Mouse (Mus musculus): Measurements from ENCODE around the gene Higd1a. TPM values are rescaled to one million over a fixed set of nuclear protein-coding genes. Genes with fewer than 3 reads are reported as not detected.
A peak's percentile ranks its signal among the peaks of the same experiment; 100 is the strongest.

The Higd1a gene
- polyA plus RNA-seq, 1 experiment from 2014 or later = 154 TPM

DNA sequence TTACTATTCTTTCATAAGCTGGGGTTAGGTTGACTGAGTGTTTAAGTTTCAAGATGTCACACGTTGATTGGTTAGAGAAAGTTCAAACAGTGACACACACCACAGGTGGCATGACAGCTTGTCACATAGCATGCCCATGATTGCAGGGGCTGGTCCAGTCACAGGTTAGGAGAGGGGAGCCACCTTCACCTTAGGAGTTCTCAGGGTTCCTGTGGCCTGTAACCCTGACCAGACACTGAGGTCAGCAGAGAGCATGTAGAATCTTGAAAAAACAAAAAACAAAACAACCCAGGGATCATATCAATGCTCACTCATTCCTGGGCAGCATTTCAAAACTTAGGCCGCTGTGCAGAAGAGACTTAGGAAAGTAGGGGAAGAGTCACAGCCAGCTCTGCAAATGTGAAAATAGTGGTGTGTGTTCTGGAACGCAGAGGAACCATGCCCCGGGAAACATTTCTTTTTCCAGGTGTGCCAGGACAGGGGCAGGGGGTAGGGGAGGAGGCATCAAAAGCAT, 31.8 kb upstream of the Higd1a start:
- Histone ChIP-seq H3K9me3 (replicated peaks; ENCODE audit: control insufficient read depth, low read length, poor library complexity, severe bottlenecking) (no peaks in the 10 kb centered on the region), H3K27me3 (ENCODE audit: control insufficient read depth, insufficient read depth, low read depth, low read length) (no peaks in the 10 kb centered on the region), H3K4me2 (ENCODE audit: low read length) (no peak overlapping the region), H3K27ac (ENCODE audit: low read length) (no peak overlapping the region), H3K9ac (ENCODE audit: low read depth, low read length) (no peak overlapping the region), H3K4me1 (ENCODE audit: control insufficient read depth, insufficient read depth, low read length) (no peaks in the 10 kb centered on the region), H3K4me3 (ENCODE audit: low read depth, low read length) (no peak overlapping the region), H3K36me3 (ENCODE audit: control insufficient read depth, insufficient read depth, low read length) (no peaks in the 10 kb centered on the region)
- WGBS = 79% methylated on average over 4 of the region's 4 CpGs
- ATAC-seq = no peak

DNA sequence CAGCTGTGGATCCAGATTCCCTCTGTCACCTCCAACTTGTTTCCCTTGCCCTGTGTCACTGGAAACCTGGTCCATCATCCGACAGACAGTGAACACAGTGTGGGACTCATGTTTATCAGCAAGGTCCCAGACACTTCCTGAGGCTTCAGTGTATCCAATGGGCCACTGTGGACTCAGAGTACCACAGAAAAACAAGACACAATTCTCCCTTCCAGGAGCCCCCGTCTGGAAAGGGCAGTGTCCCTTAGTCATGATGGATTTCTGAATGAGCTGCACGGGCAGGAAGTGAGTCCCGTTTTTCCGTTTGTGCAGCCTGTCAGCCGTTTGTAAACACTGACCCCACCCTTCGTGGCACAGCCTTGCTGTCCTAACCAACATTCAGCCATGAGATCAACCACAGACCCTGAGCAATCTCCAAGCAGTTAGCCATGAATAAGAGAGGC, 23.9 kb upstream of the Higd1a start:
- WGBS = 76% methylated on average over 7 of the region's 7 CpGs
- ATAC-seq = no peak
- Histone ChIP-seq H3K4me3 (ENCODE audit: low read depth, low read length) (no peak overlapping the region), H3K27me3 (ENCODE audit: control insufficient read depth, insufficient read depth, low read depth, low read length) (no peaks in the 10 kb centered on the region), H3K9ac (ENCODE audit: low read depth, low read length) (no peak overlapping the region), H3K4me2 (ENCODE audit: low read length) (no peak overlapping the region), H3K36me3 (ENCODE audit: control insufficient read depth, insufficient read depth, low read length) (no peaks in the 10 kb centered on the region), H3K4me1 (ENCODE audit: control insufficient read depth, insufficient read depth, low read length) (no peaks in the 10 kb centered on the region), H3K27ac (ENCODE audit: low read length) (no peak overlapping the region), H3K9me3 (replicated peaks; ENCODE audit: control insufficient read depth, low read length, poor library complexity, severe bottlenecking) (no peaks in the 10 kb centered on the region)

DNA sequence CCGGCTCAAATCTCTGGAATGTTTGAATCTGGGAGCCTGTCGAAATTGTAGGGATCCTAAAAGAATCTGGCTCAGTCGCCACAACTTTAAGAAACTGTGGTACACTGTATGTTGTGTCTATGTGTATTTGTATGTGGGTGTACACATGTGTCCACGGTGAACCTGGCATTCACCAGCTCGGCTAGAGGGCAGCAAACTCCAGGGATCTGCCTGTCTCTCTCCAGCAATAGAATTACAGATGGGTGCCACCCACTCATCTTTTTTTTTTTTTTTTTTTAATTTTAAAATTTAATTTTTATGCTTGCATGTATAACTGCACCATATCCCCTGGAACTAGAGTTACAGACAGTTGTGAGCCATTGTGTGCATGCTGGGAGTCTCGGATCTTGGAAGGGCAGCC, 23.1 kb upstream of the Higd1a start:
- no peak overlapping the region for H3K4me2 ChIP-seq (ENCODE audit: low read length)
- no peaks in the 10 kb centered on the region for H3K9me3 ChIP-seq (replicated peaks; ENCODE audit: control insufficient read depth, low read length, poor library complexity, severe bottlenecking)
- no peaks in the 10 kb centered on the region for H3K36me3 ChIP-seq (ENCODE audit: control insufficient read depth, insufficient read depth, low read length)
- H3K27me3 ChIP-seq (ENCODE audit: control insufficient read depth, insufficient read depth, low read depth, low read length) = no peaks in the 10 kb centered on the region
- H3K9ac ChIP-seq (ENCODE audit: low read depth, low read length) = no peak overlapping the region
- 79% methylated on average over 6 of the region's 6 CpGs for WGBS
- H3K4me3 ChIP-seq (ENCODE audit: low read depth, low read length) = no peak overlapping the region
- ATAC-seq = no peak
- no peak overlapping the region for H3K27ac ChIP-seq (ENCODE audit: low read length)
- no peaks in the 10 kb centered on the region for H3K4me1 ChIP-seq (ENCODE audit: control insufficient read depth, insufficient read depth, low read length)

DNA sequence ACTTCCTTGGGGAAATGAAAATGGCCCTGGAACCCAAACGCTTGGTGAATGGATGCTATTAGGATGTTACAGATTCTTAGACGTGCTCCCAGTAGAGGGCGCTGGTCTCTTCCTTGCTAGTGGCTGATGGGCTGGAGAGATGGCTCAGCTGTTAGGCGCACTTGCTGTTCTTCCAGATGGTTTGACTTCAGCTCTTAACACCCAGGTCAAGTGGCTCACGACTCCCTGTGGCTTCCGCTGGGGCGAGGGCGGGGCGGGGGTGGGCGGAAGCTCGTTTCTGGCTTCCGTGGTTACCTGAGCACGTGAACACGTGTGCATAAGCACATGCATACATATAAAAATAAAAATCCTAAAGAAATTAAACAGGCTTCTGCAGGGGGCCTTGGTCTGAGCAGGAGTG, 22.7 kb upstream of the Higd1a start:
- no peak overlapping the region for H3K9ac ChIP-seq (ENCODE audit: low read depth, low read length)
- no peaks in the 10 kb centered on the region for H3K27me3 ChIP-seq (ENCODE audit: control insufficient read depth, insufficient read depth, low read depth, low read length)
- H3K9me3 ChIP-seq (replicated peaks; ENCODE audit: control insufficient read depth, low read length, poor library complexity, severe bottlenecking) = no peaks in the 10 kb centered on the region
- H3K4me2 ChIP-seq (ENCODE audit: low read length) = peak overlapping the region; percentile 30; the same call in 1 of the 2 replicates
- no peaks in the 10 kb centered on the region for H3K36me3 ChIP-seq (ENCODE audit: control insufficient read depth, insufficient read depth, low read length)
- H3K4me3 ChIP-seq (ENCODE audit: low read depth, low read length) = no peak overlapping the region
- WGBS = 24% methylated on average over 14 of the region's 14 CpGs
- ATAC-seq = no peak
- no peaks in the 10 kb centered on the region for H3K4me1 ChIP-seq (ENCODE audit: control insufficient read depth, insufficient read depth, low read length)
- H3K27ac ChIP-seq (ENCODE audit: low read length) = no peak overlapping the region

DNA sequence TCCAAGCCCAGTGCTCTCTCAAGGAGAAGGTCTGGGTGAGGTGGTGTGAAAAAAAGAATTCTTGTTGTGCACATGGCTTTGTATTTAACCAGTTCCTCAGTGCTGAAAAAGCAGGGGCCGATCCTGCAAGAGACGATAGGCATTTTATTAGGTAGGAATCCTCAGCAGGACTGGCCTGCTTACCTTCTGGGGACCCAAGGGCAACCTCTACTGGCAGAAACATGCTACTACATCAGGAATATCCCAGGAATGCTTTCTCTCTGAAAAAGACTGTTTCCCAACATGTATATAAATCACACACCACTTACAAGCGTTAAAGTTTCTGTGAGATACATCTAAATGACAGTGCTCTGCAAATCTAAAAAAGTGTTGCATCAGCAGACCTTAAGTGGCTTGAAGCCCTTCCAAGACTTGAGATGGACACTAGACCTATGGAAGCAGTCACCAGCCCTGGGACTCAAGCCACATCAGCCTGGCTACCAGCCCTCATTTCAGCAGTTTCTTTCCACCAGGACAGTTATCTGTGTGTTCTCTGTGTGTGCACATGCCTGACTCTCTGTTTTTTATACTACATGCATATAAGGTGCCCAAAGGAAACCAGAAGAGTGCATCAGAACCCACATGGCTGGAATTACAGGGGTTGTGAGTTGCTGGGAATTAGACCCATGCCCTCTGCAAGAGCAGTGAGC, 19.0 kb upstream of the Higd1a start:
- H3K9ac ChIP-seq (ENCODE audit: low read depth, low read length) = no peak overlapping the region
- H3K9me3 ChIP-seq (replicated peaks; ENCODE audit: control insufficient read depth, low read length, poor library complexity, severe bottlenecking) = no peaks in the 10 kb centered on the region
- no peaks in the 10 kb centered on the region for H3K36me3 ChIP-seq (ENCODE audit: control insufficient read depth, insufficient read depth, low read length)
- no peaks in the 10 kb centered on the region for H3K4me1 ChIP-seq (ENCODE audit: control insufficient read depth, insufficient read depth, low read length)
- 15% methylated on average over 3 of the region's 3 CpGs for WGBS
- H3K4me2 ChIP-seq (ENCODE audit: low read length) = no peak overlapping the region
- no peak overlapping the region for H3K4me3 ChIP-seq (ENCODE audit: low read depth, low read length)
- H3K27me3 ChIP-seq (ENCODE audit: control insufficient read depth, insufficient read depth, low read depth, low read length) = no peaks in the 10 kb centered on the region
- H3K27ac ChIP-seq (ENCODE audit: low read length) = no peak overlapping the region
- ATAC-seq = no peak

DNA sequence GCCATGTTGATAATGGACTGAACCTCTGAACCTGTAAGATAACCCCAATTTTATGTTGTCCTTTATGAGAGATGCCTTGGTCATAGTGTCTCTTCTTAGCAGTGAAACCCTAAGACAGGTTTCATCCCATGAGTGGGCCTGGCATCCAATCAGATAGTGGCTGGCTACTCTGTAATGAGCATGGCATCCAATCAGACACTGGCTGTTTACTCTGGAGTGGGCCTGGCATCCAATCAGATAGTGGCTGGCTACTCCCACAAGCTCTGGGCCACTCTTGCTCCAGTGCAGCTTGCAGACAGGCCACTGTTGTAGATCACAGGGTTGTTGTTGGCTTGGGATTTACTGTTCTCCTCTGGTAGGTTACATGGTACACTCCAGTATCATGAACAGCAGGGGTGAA, 15.4 kb upstream of the Higd1a start:
- H3K4me3 ChIP-seq (ENCODE audit: low read depth, low read length) = no peak overlapping the region
- no peaks in the 10 kb centered on the region for H3K9me3 ChIP-seq (replicated peaks; ENCODE audit: control insufficient read depth, low read length, poor library complexity, severe bottlenecking)
- no peaks in the 10 kb centered on the region for H3K36me3 ChIP-seq (ENCODE audit: control insufficient read depth, insufficient read depth, low read length)
- H3K4me1 ChIP-seq (ENCODE audit: control insufficient read depth, insufficient read depth, low read length) = no peaks in the 10 kb centered on the region
- H3K27ac ChIP-seq (ENCODE audit: low read length) = no peak overlapping the region
- ATAC-seq = no peak
- H3K27me3 ChIP-seq (ENCODE audit: control insufficient read depth, insufficient read depth, low read depth, low read length) = no peaks in the 10 kb centered on the region
- H3K4me2 ChIP-seq (ENCODE audit: low read length) = no peak overlapping the region
- no peak overlapping the region for H3K9ac ChIP-seq (ENCODE audit: low read depth, low read length)

DNA sequence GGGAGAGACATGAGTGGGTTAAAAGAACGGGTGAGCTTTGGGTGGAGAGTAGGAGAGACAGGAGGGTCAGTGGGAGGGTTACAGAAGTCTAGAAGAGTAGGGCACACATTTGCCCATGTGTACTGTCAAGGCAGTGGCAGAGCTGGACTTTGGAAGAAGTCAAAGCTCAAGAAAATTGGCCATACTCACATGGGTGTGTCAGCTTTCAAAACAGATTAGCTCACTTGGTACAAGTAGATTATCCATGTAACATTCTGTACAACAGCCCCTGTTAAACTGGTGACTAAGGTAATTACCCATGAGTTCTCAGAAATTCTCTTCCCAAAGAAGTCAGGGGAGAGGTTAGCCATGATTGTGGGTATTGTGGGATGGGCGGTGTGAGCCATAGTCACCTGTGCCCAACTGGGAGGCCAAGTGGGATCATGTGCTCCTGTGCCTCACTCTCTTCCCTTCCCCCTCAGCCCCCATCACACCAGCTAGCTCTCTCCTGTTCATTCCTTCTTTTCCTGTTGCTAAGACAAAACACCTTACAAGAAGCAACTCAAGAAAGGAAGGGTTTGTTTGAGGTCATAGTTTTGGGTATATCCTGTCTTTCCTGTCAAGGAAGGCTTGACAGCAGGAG, 14.0 kb upstream of the Higd1a start:
- no peak overlapping the region for H3K27ac ChIP-seq (ENCODE audit: low read length)
- no peak overlapping the region for H3K9ac ChIP-seq (ENCODE audit: low read depth, low read length)
- no peaks in the 10 kb centered on the region for H3K4me1 ChIP-seq (ENCODE audit: control insufficient read depth, insufficient read depth, low read length)
- no peak overlapping the region for H3K4me3 ChIP-seq (ENCODE audit: low read depth, low read length)
- no peaks in the 10 kb centered on the region for H3K9me3 ChIP-seq (replicated peaks; ENCODE audit: control insufficient read depth, low read length, poor library complexity, severe bottlenecking)
- 84% methylated on average over 2 of the region's 2 CpGs for WGBS
- H3K27me3 ChIP-seq (ENCODE audit: control insufficient read depth, insufficient read depth, low read depth, low read length) = no peaks in the 10 kb centered on the region
- H3K4me2 ChIP-seq (ENCODE audit: low read length) = no peak overlapping the region
- ATAC-seq = no peak
- no peaks in the 10 kb centered on the region for H3K36me3 ChIP-seq (ENCODE audit: control insufficient read depth, insufficient read depth, low read length)

DNA sequence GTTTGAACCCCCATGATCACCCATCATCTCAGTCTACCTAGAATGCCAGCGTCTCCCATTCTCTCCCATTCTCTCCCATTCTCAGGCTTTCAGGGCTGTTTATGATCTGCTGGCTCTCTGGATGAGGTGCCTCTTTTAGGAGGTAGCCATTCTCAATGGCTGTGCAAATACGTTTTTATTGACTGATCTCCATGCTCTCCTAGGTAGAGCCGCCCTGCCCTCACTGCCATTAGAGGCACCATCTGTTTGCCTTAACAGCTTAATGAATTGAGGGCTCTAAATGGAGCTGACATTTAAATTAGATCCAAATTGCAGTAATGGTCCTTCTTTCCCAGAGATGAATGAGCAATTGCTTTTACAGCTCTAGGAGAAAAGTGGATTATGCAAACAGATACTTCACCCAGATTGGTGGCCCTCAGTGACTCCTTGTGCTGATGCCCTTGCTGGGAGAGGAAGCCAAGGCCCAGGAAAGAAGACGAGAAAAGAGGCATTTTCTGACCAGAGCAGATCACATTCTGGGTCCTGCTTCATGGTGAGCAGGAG, 11.9 kb upstream of the Higd1a start:
- no peak overlapping the region for H3K9ac ChIP-seq (ENCODE audit: low read depth, low read length)
- H3K4me2 ChIP-seq (ENCODE audit: low read length) = no peak overlapping the region
- H3K27me3 ChIP-seq (ENCODE audit: control insufficient read depth, insufficient read depth, low read depth, low read length) = no peaks in the 10 kb centered on the region
- H3K4me3 ChIP-seq (ENCODE audit: low read depth, low read length) = no peak overlapping the region
- H3K9me3 ChIP-seq (replicated peaks; ENCODE audit: control insufficient read depth, low read length, poor library complexity, severe bottlenecking) = no peaks in the 10 kb centered on the region
- no peaks in the 10 kb centered on the region for H3K36me3 ChIP-seq (ENCODE audit: control insufficient read depth, insufficient read depth, low read length)
- 59% methylated on average over 4 of the region's 4 CpGs for WGBS
- H3K4me1 ChIP-seq (ENCODE audit: control insufficient read depth, insufficient read depth, low read length) = no peaks in the 10 kb centered on the region
- no peak overlapping the region for H3K27ac ChIP-seq (ENCODE audit: low read length)
- no peak for ATAC-seq

DNA sequence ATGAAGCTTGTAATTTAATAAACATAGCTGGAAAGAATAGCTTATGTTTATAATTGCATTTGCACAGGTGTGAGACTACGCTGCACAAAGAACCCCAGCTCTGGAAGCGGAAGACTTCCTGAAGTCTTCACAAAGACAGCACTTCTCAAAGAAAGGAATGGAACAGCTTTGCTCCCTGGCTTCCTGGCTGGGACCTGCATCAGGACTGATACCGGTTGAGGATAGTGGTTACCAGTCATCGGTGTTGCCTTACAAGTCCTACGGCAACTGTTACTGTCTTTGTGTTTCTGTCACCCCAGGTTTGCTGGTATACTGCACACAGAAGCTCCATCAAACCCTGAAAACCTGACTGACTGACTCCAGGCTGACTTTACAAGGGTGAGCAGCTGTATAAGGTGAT, 11.3 kb upstream of the Higd1a start:
- H3K27me3 ChIP-seq (ENCODE audit: control insufficient read depth, insufficient read depth, low read depth, low read length) = no peaks in the 10 kb centered on the region
- no peaks in the 10 kb centered on the region for H3K4me1 ChIP-seq (ENCODE audit: control insufficient read depth, insufficient read depth, low read length)
- no peak overlapping the region for H3K27ac ChIP-seq (ENCODE audit: low read length)
- no peak overlapping the region for H3K9ac ChIP-seq (ENCODE audit: low read depth, low read length)
- WGBS = 94% methylated on average over 5 of the region's 5 CpGs
- no peaks in the 10 kb centered on the region for H3K9me3 ChIP-seq (replicated peaks; ENCODE audit: control insufficient read depth, low read length, poor library complexity, severe bottlenecking)
- H3K4me3 ChIP-seq (ENCODE audit: low read depth, low read length) = no peak overlapping the region
- H3K36me3 ChIP-seq (ENCODE audit: control insufficient read depth, insufficient read depth, low read length) = no peaks in the 10 kb centered on the region
- no peak overlapping the region for H3K4me2 ChIP-seq (ENCODE audit: low read length)
- ATAC-seq = no peak

All from midbrain, embryonic 16.5 days (tissue).